Mouse (Mus musculus) myocyte (in vitro differentiated cells): ENCODE results near the gene Nrn1l.

Source experiments
- CEBPB ChIP-seq: IDR thresholded peaks from 2 replicates; pipeline ENCODE4 v1.6.1; 2011; ENCODE audit warnings: mild to moderate bottlenecking, moderate library complexity; ENCODE audit not compliant: poor library complexity, insufficient read depth, severe bottlenecking
- E2F4 ChIP-seq: IDR thresholded peaks from one replicate; pipeline ENCODE4 v1.6.1; 2011; ENCODE audit warnings: mild to moderate bottlenecking, control low read depth, moderate library complexity; ENCODE audit not compliant: insufficient read depth
- MAX ChIP-seq: IDR thresholded peaks from one replicate; pipeline ENCODE4 v1.6.1; 2011; ENCODE audit warnings: low read depth, mild to moderate bottlenecking, control low read depth
- MYOD1 ChIP-seq, 3 experiments: IDR thresholded peaks; one replicate each; pipeline ENCODE4 v1.6.1; 2011; ENCODE audit warnings: control low read depth in 2 of 3, low read depth in 2 of 3, mild to moderate bottlenecking in 2 of 3, moderate library complexity in 1 of 3; ENCODE audit not compliant: insufficient read length in 2 of 3, control insufficient read depth in 1 of 3
- POLR2A ChIP-seq: IDR thresholded peaks from one replicate; pipeline ENCODE4 v1.6.1; 2011; ENCODE audit warnings: low read depth, mild to moderate bottlenecking, control low read depth, moderate library complexity; ENCODE audit not compliant: insufficient read length
- POLR2AphosphoS2 ChIP-seq: IDR thresholded peaks from one replicate; pipeline ENCODE4 v1.6.1; 2011; ENCODE audit warnings: low read depth, control low read depth; ENCODE audit not compliant: insufficient read length
- REST ChIP-seq: IDR thresholded peaks from one replicate; pipeline ENCODE4 v1.6.1; 2011; ENCODE audit warnings: mild to moderate bottlenecking, control low read depth, moderate library complexity; ENCODE audit not compliant: insufficient read depth, insufficient read length
- SRF ChIP-seq: IDR thresholded peaks from one replicate; pipeline ENCODE4 v1.6.1; 2011; ENCODE audit warnings: low read depth; ENCODE audit not compliant: control insufficient read depth, insufficient read length
- TCF12 ChIP-seq: IDR thresholded peaks from one replicate; pipeline ENCODE4 v1.6.1; 2011; ENCODE audit warnings: mild to moderate bottlenecking, control low read depth; ENCODE audit not compliant: poor library complexity, insufficient read depth, severe bottlenecking
- TCF3 ChIP-seq: IDR thresholded peaks from one replicate; pipeline ENCODE4 v1.6.1; 2011; ENCODE audit warnings: low read depth, control low read depth; ENCODE audit not compliant: insufficient read length
- USF1 ChIP-seq: IDR thresholded peaks from one replicate; pipeline ENCODE4 v1.6.1; 2011; ENCODE audit warnings: low read depth, mild to moderate bottlenecking, control low read depth, moderate library complexity

DNA sequence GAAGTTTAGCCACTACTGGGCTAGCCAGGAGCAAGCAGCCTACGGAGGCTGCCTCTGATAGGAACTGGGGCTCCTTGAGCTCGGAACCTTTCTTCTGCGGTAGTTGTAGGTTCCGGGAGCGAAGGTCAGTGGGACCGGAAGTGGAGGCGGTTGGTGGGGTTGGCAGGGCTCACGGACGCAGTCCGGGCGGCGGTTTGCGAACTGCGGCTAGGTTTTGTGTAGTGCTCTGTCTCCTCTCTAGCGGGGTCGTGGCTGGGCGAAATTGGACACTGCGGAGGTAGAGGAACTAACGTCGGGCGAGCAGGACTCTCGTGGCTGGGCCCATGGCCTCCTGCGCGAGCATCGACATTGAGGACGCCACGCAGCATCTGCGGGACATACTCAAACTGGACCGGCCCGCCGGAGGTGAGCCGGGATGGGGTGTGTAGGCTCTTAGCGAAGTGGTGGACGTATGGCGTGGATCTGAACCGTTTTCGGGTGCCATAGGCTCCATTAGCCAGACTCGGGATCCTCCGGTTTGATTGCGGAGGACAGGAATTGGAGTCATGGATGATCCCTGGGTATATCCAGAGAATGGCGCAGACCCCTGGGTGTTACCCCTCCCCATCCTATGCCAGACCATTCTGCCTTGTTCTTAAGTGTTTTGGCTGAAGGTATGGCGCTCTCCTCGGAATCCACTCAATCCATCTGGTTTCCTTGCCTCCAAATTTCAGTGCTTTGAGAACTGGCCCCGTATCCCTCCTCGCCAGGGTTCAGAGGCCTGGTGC lies 12.4 kb upstream of the Nrn1l start, which contains the start of gene Edc4:
- TF ChIP-seq MYOD1 (IDR thresholded peaks at IDR 0.05; ENCODE audit: control insufficient read depth in 1 of 3, insufficient read length in 2 of 3, low read depth in 2 of 3) (no peak), CEBPB (no peak), E2F4 (no peak), POLR2A (peak; percentile 98), MAX (no peak), TCF12 (no peak), REST (no peak), POLR2AphosphoS2 (peak; percentile 99), USF1 (no peak), SRF (no peak), TCF3 (no peak)
